Mouse (Mus musculus): ENCODE data around the gene Naa25. TPM values are rescaled to one million over a fixed set of nuclear protein-coding genes. Genes with fewer than 3 reads are reported as not detected.

Gene Naa25
- polyA plus RNA-seq, 1 experiment from 2014 or later = 36.3 TPM

- no peak for DNase-seq (ENCODE audit: low read depth, low spot score)
- TF ChIP-seq CTCF (IDR thresholded peaks at IDR 0.05) = no peak
- CTCF ChIA-PET = interaction anchor here (1.5 to 1.8 kb wide), 2 partner anchors 10 to 14 kb away, joined by 4 to 5 read pairs; no protein-coding TSS in a partner anchor
- POLR2A ChIA-PET = interaction anchor here (1.6 kb wide), 1 partner anchor 10 kb away, joined by 3 read pairs; no protein-coding TSS in a partner anchor
- H3K27me3 ChIP-seq = no peaks in the 10 kb centered on the region
- in situ Hi-C loops (cut with MboI; ENCODE audit: low pct_unique_long_range_greater_than_20kb) = no loop called here
- no peak for ATAC-seq
These were observed 65.2 kb downstream of the Naa25 start for GRCm38 (mm10) chr5:121462967-121463366.

- TF ChIP-seq CTCF (IDR thresholded peaks at IDR 0.05) = no peak
- no peaks in the 10 kb centered on the region for H3K27me3 ChIP-seq
- ChIA-PET CTCF (interaction anchor here (1.5 to 1.8 kb wide), 2 partner anchors 9 to 13 kb away, joined by 4 to 5 read pairs; no protein-coding TSS in a partner anchor), POLR2A (interaction anchor here (0.7 to 1.6 kb wide), 2 partner anchors 9 to 404 kb away, joined by 3 to 5 read pairs; no protein-coding TSS in a partner anchor)
- in situ Hi-C loops (cut with MboI; ENCODE audit: low pct_unique_long_range_greater_than_20kb) = no loop called here
- no peak for DNase-seq (ENCODE audit: low read depth, low spot score)
- ATAC-seq = no peak
These were observed 66.0 kb downstream of the Naa25 start for GRCm38 (mm10) chr5:121463601-121464250.

GRCm38 (mm10) chr5:121469566-121469965, 71.8 kb downstream of the Naa25 start:
- no peak for TF ChIP-seq CTCF (IDR thresholded peaks at IDR 0.05)
- ATAC-seq = no peak
- CTCF ChIA-PET = interaction anchor here (0.8 to 1.0 kb wide), 2 partner anchors 10 to 17 kb away, joined by 3 read pairs; partner anchors contain the start of gene Erp29
- H3K27me3 ChIP-seq = no peaks in the 10 kb centered on the region
- POLR2A ChIA-PET = no interaction called here
- no peak for DNase-seq (ENCODE audit: low read depth, low spot score)
- in situ Hi-C loops (cut with MboI; ENCODE audit: low pct_unique_long_range_greater_than_20kb) = no loop called here

- TF ChIP-seq CTCF (IDR thresholded peaks at IDR 0.05) = no peak
- in situ Hi-C loops (cut with MboI; ENCODE audit: low pct_unique_long_range_greater_than_20kb) = no loop called here
- DNase-seq (ENCODE audit: low read depth, low spot score) (no peak), ATAC-seq (no peak)
- ChIA-PET POLR2A (interaction anchor here (0.6 kb wide), 1 partner anchor 10 kb away, joined by 3 read pairs; no protein-coding TSS in a partner anchor), CTCF (interaction anchor here (0.8 to 1.7 kb wide), 2 partner anchors 8 to 22 kb away, joined by 3 to 4 read pairs; no protein-coding TSS in a partner anchor)
- no peaks in the 10 kb centered on the region for H3K27me3 ChIP-seq
These were observed 74.7 kb downstream of the Naa25 start for GRCm38 (mm10) chr5:121472411-121472810.

GRCm38 (mm10) chr5:121474610-121475009, 76.9 kb downstream of the Naa25 start:
- in situ Hi-C loops (cut with MboI; ENCODE audit: low pct_unique_long_range_greater_than_20kb) = loop anchor here (5.0 to 25.0 kb wide), 2 partner anchors 257 to 512 kb away; no protein-coding TSS in a partner anchor
- ChIA-PET POLR2A (interaction anchor here (1.4 to 1.6 kb wide), 2 partner anchors 22 to 23 kb away, joined by 3 to 5 read pairs; partner anchors contain the start of gene Tmem116), CTCF (interaction anchor here (1.2 to 1.8 kb wide), 4 partner anchors 12 to 36 kb away, joined by 3 to 5 read pairs (median 4); no protein-coding TSS in a partner anchor)
- no peaks in the 10 kb centered on the region for H3K27me3 ChIP-seq
- DNase-seq (ENCODE audit: low read depth, low spot score) (no peak), ATAC-seq (no peak)
- no peak for TF ChIP-seq CTCF (IDR thresholded peaks at IDR 0.05)

- DNase-seq (ENCODE audit: low read depth, low spot score) (no peak), ATAC-seq (no peak)
- POLR2A ChIA-PET = interaction anchor here (1.4 kb wide), 1 partner anchor 25 kb away, joined by 5 read pairs; the partner anchor contains the start of gene Tmem116
- no peaks in the 10 kb centered on the region for H3K27me3 ChIP-seq
- in situ Hi-C loops (cut with MboI; ENCODE audit: low pct_unique_long_range_greater_than_20kb) = loop anchor here (5.0 to 25.0 kb wide), 2 partner anchors 259 to 514 kb away; no protein-coding TSS in a partner anchor
- no peak for TF ChIP-seq CTCF (IDR thresholded peaks at IDR 0.05)
- CTCF ChIA-PET = interaction anchor here (0.7 to 3.5 kb wide), 5 partner anchors 12 to 37 kb away, joined by 3 to 54 read pairs (median 5); no protein-coding TSS in a partner anchor
These were observed 78.3 kb downstream of the Naa25 start for GRCm38 (mm10) chr5:121476040-121476439.

- POLR2A ChIA-PET = interaction anchor here (1.9 kb wide), 1 partner anchor 25 kb away, joined by 11 read pairs; the partner anchor contains the start of genes Erp29 and Tmem116
- in situ Hi-C loops (cut with MboI; ENCODE audit: low pct_unique_long_range_greater_than_20kb) = loop anchor here (5.0 to 25.0 kb wide), 2 partner anchors 260 to 515 kb away; no protein-coding TSS in a partner anchor
- no peak for DNase-seq (ENCODE audit: low read depth, low spot score)
- no peaks in the 10 kb centered on the region for H3K27me3 ChIP-seq
- ATAC-seq = no peak
- TF ChIP-seq CTCF (IDR thresholded peaks at IDR 0.05) = peak; percentile 69
- CTCF ChIA-PET = interaction anchor here (0.7 to 3.6 kb wide), 13 partner anchors 11 to 125 kb away, joined by 3 to 54 read pairs (median 4); partner anchors contain the start of gene Adam1b
These were observed 79.9 kb downstream of the Naa25 start for GRCm38 (mm10) chr5:121477680-121478079.

- TF ChIP-seq CTCF (IDR thresholded peaks at IDR 0.05) = no peak
- DNase-seq (ENCODE audit: low read depth, low spot score) = no peak
- no peak for ATAC-seq
- CTCF ChIA-PET = interaction anchor here (1.2 kb wide), 1 partner anchor 62 kb away, joined by 3 read pairs; no protein-coding TSS in a partner anchor
- POLR2A ChIA-PET = no interaction called here
- H3K27me3 ChIP-seq = no peaks in the 10 kb centered on the region
- in situ Hi-C loops (cut with MboI; ENCODE audit: low pct_unique_long_range_greater_than_20kb) = loop anchor here (25.0 kb wide), 1 partner anchor 522 kb away; no protein-coding TSS in a partner anchor
These were observed 87.1 kb downstream of the Naa25 start for GRCm38 (mm10) chr5:121484801-121485200.

GRCm38 (mm10) chr5:121493305-121493704, 95.6 kb downstream of the Naa25 start:
- CTCF ChIA-PET = interaction anchor here (3.6 kb wide), 1 partner anchor 15 kb away, joined by 21 read pairs; no protein-coding TSS in a partner anchor
- in situ Hi-C loops (cut with MboI; ENCODE audit: low pct_unique_long_range_greater_than_20kb) = loop anchor here (25.0 kb wide), 1 partner anchor 531 kb away; no protein-coding TSS in a partner anchor
- POLR2A ChIA-PET = no interaction called here

More at GRCm38 (mm10) chr5:121493305-121493704, 95.6 kb downstream of the Naa25 start:
- no peak for ATAC-seq
- no peak for DNase-seq (ENCODE audit: low read depth, low spot score)
- H3K27me3 ChIP-seq = no peaks in the 10 kb centered on the region
- TF ChIP-seq CTCF (IDR thresholded peaks at IDR 0.05) = no peak

Other genes starting within 250 kb of the Naa25 start
- 131 TPM for gene Ptpn11, start 206.5 kb upstream of the Naa25 start, polyA plus RNA-seq (2021)
- 1,368 TPM for gene Rpl6, start 193.5 kb upstream of the Naa25 start, polyA plus RNA-seq (2021)
- 13.7 TPM for gene Hectd4, start 177.7 kb upstream of the Naa25 start, polyA plus RNA-seq (2021)
- gene Trafd1, start 12.3 kb upstream of the Naa25 start, polyA plus RNA-seq (2021) = 37.5 TPM
- 2.8 TPM for gene Tmem116, start 54.0 kb downstream of the Naa25 start, polyA plus RNA-seq (2021)
- 219 TPM for gene Erp29, start 54.6 kb downstream of the Naa25 start, polyA plus RNA-seq (2021)
- 0.10 TPM for gene Adam1b, start 105.5 kb downstream of the Naa25 start, polyA plus RNA-seq (2021)
- gene Adam1a, start 147.5 kb downstream of the Naa25 start, polyA plus RNA-seq (2021) = 2.5 TPM
- 0.19 TPM for gene Gm42878, start 147.5 kb downstream of the Naa25 start, polyA plus RNA-seq (2021)
- gene Mapkapk5, start 148.0 kb downstream of the Naa25 start, polyA plus RNA-seq (2021) = 72.2 TPM
- gene Aldh2, start 195.9 kb downstream of the Naa25 start, polyA plus RNA-seq (2021) = 470 TPM
- 29.8 TPM for gene Acad12, start 221.0 kb downstream of the Naa25 start, polyA plus RNA-seq (2021)